Comparison of ENCODE assay signal across 8 mouse cellular contexts in the genomic region with DNA sequence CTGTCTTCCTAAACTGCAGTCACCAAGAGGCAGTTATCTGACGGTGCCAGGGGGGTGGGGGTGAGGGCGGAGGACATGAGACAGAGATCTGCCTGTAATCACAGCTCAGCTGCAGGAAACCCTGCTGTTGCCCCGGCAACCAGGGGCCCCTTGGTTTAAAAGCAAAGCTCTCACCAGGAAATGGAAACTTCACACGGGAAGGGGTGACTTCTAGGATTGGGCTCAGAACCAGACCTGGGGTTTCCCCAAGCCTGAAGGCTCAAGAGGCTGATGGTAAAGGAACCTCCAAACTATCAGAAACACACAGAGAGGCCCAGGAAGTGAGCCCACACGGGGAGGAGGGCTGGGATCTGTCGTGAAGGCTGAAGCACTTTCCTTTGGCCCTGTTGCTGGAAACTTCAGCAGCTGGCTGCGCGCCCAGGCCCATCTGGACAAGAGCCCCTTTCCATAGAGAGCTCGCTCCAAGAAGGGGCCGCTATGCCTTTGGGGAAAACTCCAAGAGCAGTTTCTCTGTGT. TPM values are rescaled to one million over a fixed set of nuclear protein-coding genes. Genes with fewer than 3 reads are reported as not detected.
DNase-seq lines count a peak whose midpoint lies in the region; ATAC-seq and TF ChIP-seq lines count a peak whose summit lies in the region.

No protein-coding gene starts in this region.

- H3K4me3 ChIP-seq in intestine, embryonic 14.5 days (ENCODE audit: low read depth, low read length), result no peak overlapping the region
- peak overlapping the region; percentile 5 for H3K4me3 ChIP-seq in limb, embryonic 12.5 days (replicated peaks)
- H3K4me3 ChIP-seq in midbrain, embryonic 13.5 days (replicated peaks), result no peak overlapping the region
- no peak overlapping the region for H3K4me3 ChIP-seq in small intestine, adult 2 months (ENCODE audit: low read depth, low read length)

- peak; percentile 85 for DNase-seq in adipocyte (ENCODE audit: low spot score)
- peak; percentile 88 for DNase-seq in embryo, embryonic 10.5 days (ENCODE audit: low spot score)
- DNase-seq in gastrocnemius, postnatal 36 days, result peak; percentile 88 to 90
- peak; percentile 93 for DNase-seq in intestine, embryonic 14.5 days (ENCODE audit: low spot score)

- H3K36me3 ChIP-seq in intestine, embryonic 14.5 days (ENCODE audit: control insufficient read depth, insufficient read depth, low read length), result peaks cover 44% of the 10 kb centered on the region
- H3K36me3 ChIP-seq in limb, embryonic 12.5 days, result peaks cover 54% of the 10 kb centered on the region
- H3K36me3 ChIP-seq in midbrain, embryonic 13.5 days, result no peaks in the 10 kb centered on the region
- no peaks in the 10 kb centered on the region for H3K36me3 ChIP-seq in small intestine, adult 2 months (ENCODE audit: control insufficient read depth, insufficient read depth, low read length)

- no peak for TF ChIP-seq POLR2A in small intestine, adult 2 months (IDR thresholded peaks at IDR 0.05; ENCODE audit: low read depth, low read length)

- H3K27me3 ChIP-seq in intestine, embryonic 14.5 days (replicated peaks; ENCODE audit: control insufficient read depth, insufficient read depth, low read length), result no peaks in the 10 kb centered on the region
- H3K27me3 ChIP-seq in limb, embryonic 12.5 days, result no peaks in the 10 kb centered on the region
- no peaks in the 10 kb centered on the region for H3K27me3 ChIP-seq in midbrain, embryonic 13.5 days
- no peaks in the 10 kb centered on the region for H3K27me3 ChIP-seq in small intestine, adult 2 months (ENCODE audit: control insufficient read depth, insufficient read depth, low read length)

- no peak for TF ChIP-seq CTCF in small intestine, adult 2 months (IDR thresholded peaks at IDR 0.05; ENCODE audit: extremely low read depth, insufficient read length, insufficient replicate concordance, low read depth, low read length)

- H3K9ac ChIP-seq in intestine, embryonic 14.5 days (ENCODE audit: low read length), result peak overlapping the region; percentile 31
- H3K9ac ChIP-seq in limb, embryonic 12.5 days (replicated peaks), result 0 out of 2 replicates have a peak overlapping the region, but pooled peaks have one; percentile 23
- no peak overlapping the region for H3K9ac ChIP-seq in midbrain, embryonic 13.5 days (replicated peaks)

- peak overlapping the region; percentile 99 for H3K27ac ChIP-seq in intestine, embryonic 14.5 days (ENCODE audit: low read depth)
- peak overlapping the region; percentile 99 for H3K27ac ChIP-seq in limb, embryonic 12.5 days
- peak overlapping the region; percentile 83 for H3K27ac ChIP-seq in midbrain, embryonic 13.5 days
- H3K27ac ChIP-seq in small intestine, adult 2 months (ENCODE audit: insufficient read depth, low read depth, low read length), result peak overlapping the region; percentile 57

- intact Hi-C loops in gastrocnemius, postnatal 36 days (cut with DNase I), result no loop called here

- H3K9me3 ChIP-seq in intestine, embryonic 14.5 days (ENCODE audit: control insufficient read depth, low read length), result no peaks in the 10 kb centered on the region
- no peaks in the 10 kb centered on the region for H3K9me3 ChIP-seq in limb, embryonic 12.5 days
- H3K9me3 ChIP-seq in midbrain, embryonic 13.5 days, result no peaks in the 10 kb centered on the region

- H3K4me2 ChIP-seq in intestine, embryonic 14.5 days (ENCODE audit: low read length), result peak overlapping the region; percentile 45
- peak overlapping the region; percentile 51 for H3K4me2 ChIP-seq in limb, embryonic 12.5 days
- H3K4me2 ChIP-seq in midbrain, embryonic 13.5 days (replicated peaks), result peak overlapping the region; percentile 2

- WGBS in intestine, embryonic 14.5 days, result 1% methylated on average over 10 of the region's 10 CpGs
- 7% methylated on average over 10 of the region's 10 CpGs for WGBS in limb, embryonic 12.5 days
- WGBS in midbrain, embryonic 13.5 days, result 10% methylated on average over 10 of the region's 10 CpGs
- 5% methylated on average over 10 of the region's 10 CpGs for WGBS in small intestine, adult 2 months

- peaks cover 82% of the 10 kb centered on the region for H3K4me1 ChIP-seq in intestine, embryonic 14.5 days (replicated peaks; ENCODE audit: control insufficient read depth, insufficient read depth, low read length)
- H3K4me1 ChIP-seq in limb, embryonic 12.5 days (replicated peaks), result peaks cover 49% of the 10 kb centered on the region
- H3K4me1 ChIP-seq in midbrain, embryonic 13.5 days (replicated peaks), result peaks cover 31% of the 10 kb centered on the region
- H3K4me1 ChIP-seq in small intestine, adult 2 months (ENCODE audit: control insufficient read depth, insufficient read depth, insufficient read length, low read length), result peaks cover 28% of the 10 kb centered on the region

- peak; percentile 77 for ATAC-seq in intestine, embryonic 14.5 days (replicated peaks; ENCODE audit: low FRiP score, low TSS enrichment, low read depth)
- ATAC-seq in limb, embryonic 12.5 days (ENCODE audit: insufficient number of reproducible peaks, insufficient read depth, low FRiP score, low TSS enrichment, low read depth), result peak; percentile 69
- ATAC-seq in midbrain, embryonic 13.5 days, result peak; percentile 86
- ATAC-seq in erythroid progenitor cell, adult 5-6 weeks (replicated peaks; ENCODE audit: low FRiP score, poor library complexity, severe bottlenecking), result no peak

RNA-seq across cellular contexts. Expression of a gene that starts 10.1 kb away (rescaled TPM):
- 100 to 1,000 TPM; 168 to 176 TPM for total RNA-seq in gastrocnemius, postnatal 36 days (2021)
- polyA plus RNA-seq in intestine, embryonic 14.5 days (2014; fragmentation: Nextera tagmentation; extraction: Ambion mirVana), result 327 and 365 TPM in 2 replicates
- polyA plus RNA-seq in limb, embryonic 12.5 days (2016; fragmentation: Nextera tagmentation; extraction: Ambion mirVana), result 168 and 178 TPM in 2 replicates
- polyA plus RNA-seq in midbrain, embryonic 13.5 days (2015; fragmentation: Nextera tagmentation; extraction: Ambion mirVana), result 30.7 and 36.5 TPM in 2 replicates
- polyA plus RNA-seq in small intestine, adult 2 months (2012; rRNA removed), result 23.1 and 30.1 TPM in 2 replicates
- 12.3 and 15.1 TPM in 2 replicates for total RNA-seq in erythroid progenitor cell, adult 5-6 weeks (2015; ENCODE audit: low replicate concordance)
- 14.6 and 16.3 TPM in 2 replicates for total RNA-seq in erythroid progenitor cell, adult 5-6 weeks (2017; ENCODE audit: low replicate concordance)

RNA-seq across cellular contexts. Expression of a gene that starts 54.8 kb away (rescaled TPM):
- total RNA-seq in gastrocnemius, postnatal 36 days (2021), result 1 to 10 TPM; 3.5 to 4.9 TPM
- polyA plus RNA-seq in intestine, embryonic 14.5 days (2014; fragmentation: Nextera tagmentation; extraction: Ambion mirVana), result 3.0 and 3.1 TPM in 2 replicates
- 0.24 and 0.29 TPM in 2 replicates for polyA plus RNA-seq in limb, embryonic 12.5 days (2016; fragmentation: Nextera tagmentation; extraction: Ambion mirVana)
- 0.19 TPM in 1 of 2 replicates, not detected in the other for polyA plus RNA-seq in midbrain, embryonic 13.5 days (2015; fragmentation: Nextera tagmentation; extraction: Ambion mirVana)
- 1.1 and 1.7 TPM in 2 replicates for polyA plus RNA-seq in small intestine, adult 2 months (2012; rRNA removed)
- total RNA-seq in erythroid progenitor cell, adult 5-6 weeks (2015; ENCODE audit: low replicate concordance), result 7.1 and 7.2 TPM in 2 replicates
- total RNA-seq in erythroid progenitor cell, adult 5-6 weeks (2017; ENCODE audit: low replicate concordance), result 1.5 and 2.1 TPM in 2 replicates
